Mouse (Mus musculus): ENCODE results near the gene Mdh1. TPM values are rescaled to one million over a fixed set of nuclear protein-coding genes. Genes with fewer than 3 reads are reported as not detected.

Gene Mdh1
- total and polyA plus RNA-seq, 3 experiments = 174 to 329 (median 175) TPM

DNA sequence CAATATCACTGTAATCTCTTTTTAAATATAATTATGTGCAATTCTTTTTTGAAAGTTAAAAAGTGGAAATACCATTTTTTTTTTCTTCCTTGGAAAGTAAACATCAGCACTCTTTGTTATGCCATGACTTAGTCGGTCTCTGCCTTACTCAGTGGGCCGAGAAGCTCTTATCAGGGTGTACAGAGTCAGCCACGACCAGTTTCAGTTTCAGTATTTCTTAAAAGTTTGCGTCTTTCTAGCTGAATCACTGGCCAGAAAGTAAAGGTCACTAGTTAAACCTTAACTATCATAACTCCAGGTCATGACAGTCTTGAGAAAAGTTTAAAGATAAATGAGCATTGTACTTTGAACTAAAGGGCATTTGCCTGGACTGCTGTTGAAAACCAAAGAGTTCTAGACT is 22.4 kb downstream of the Mdh1 start (continued):
- no peak for TF ChIP-seq NRF1 (IDR thresholded peaks at IDR 0.05; ENCODE audit: insufficient read depth, low read depth, low read length, poor library complexity, severe bottlenecking)
- TF ChIP-seq CTCF (IDR thresholded peaks at IDR 0.05 in 2 of 3, conservative IDR thresholded peaks at IDR 0.05 in 1 of 3; ENCODE audit: control insufficient read depth in 1 of 3, insufficient read depth in 1 of 3, low read depth in 2 of 3, low read length in 3 of 3, poor library complexity in 1 of 3, severe bottlenecking in 1 of 3) = no peak
- TF ChIP-seq POLR2AphosphoS2 (IDR thresholded peaks at IDR 0.05; ENCODE audit: low read length) = no peak
- TF ChIP-seq GABPA (IDR thresholded peaks at IDR 0.05; ENCODE audit: low read depth, low read length) = no peak
- TF ChIP-seq CHD1 (IDR thresholded peaks at IDR 0.05; ENCODE audit: low read depth, low read length) = 0 out of 2 replicates have a peak, but pooled peaks have one; percentile 38
- no peak for TF ChIP-seq POLR2AphosphoS5 (IDR thresholded peaks at IDR 0.05; ENCODE audit: borderline replicate concordance, low read depth, low read length)
- no peak for TF ChIP-seq CHD2 (IDR thresholded peaks at IDR 0.05; ENCODE audit: low read length)
- TF ChIP-seq RAD21 (IDR thresholded peaks at IDR 0.05; ENCODE audit: low read depth, low read length) = no peak
- no peak for TF ChIP-seq SMC3 (IDR thresholded peaks at IDR 0.05; ENCODE audit: low read depth, low read length)
- no peak; the same call in 1 of the 2 replicates for TF ChIP-seq TBP (IDR thresholded peaks at IDR 0.05; ENCODE audit: low read depth, low read length)
- TF ChIP-seq MXI1 (IDR thresholded peaks at IDR 0.05; ENCODE audit: low read depth, low read length) = no peak; the same call in 1 of the 2 replicates
- no peak for TF ChIP-seq E2F4 (IDR thresholded peaks at IDR 0.05; ENCODE audit: borderline replicate concordance, low read depth, low read length)
- no peak for TF ChIP-seq JUND (IDR thresholded peaks at IDR 0.05; ENCODE audit: low read depth, low read length)
- TF ChIP-seq MAX (IDR thresholded peaks at IDR 0.05; ENCODE audit: low read length) = 0 out of 2 replicates have a peak, but pooled peaks have one; percentile 4
- TF ChIP-seq ZC3H11A (IDR thresholded peaks at IDR 0.05; ENCODE audit: low read depth, low read length) = no peak
- peak; percentile 93 for TF ChIP-seq ETS1 (IDR thresholded peaks at IDR 0.05; ENCODE audit: low read depth, low read length)
- TF ChIP-seq SIN3A (IDR thresholded peaks at IDR 0.05; ENCODE audit: low read length) = peak; percentile 83
- TF ChIP-seq HCFC1 (IDR thresholded peaks at IDR 0.05; ENCODE audit: low read depth, low read length) = no peak; the same call in 1 of the 2 replicates
- TF ChIP-seq NELFE (IDR thresholded peaks at IDR 0.05; ENCODE audit: low read depth, low read length) = peak; percentile 46; the same call in 1 of the 2 replicates
- no peak for TF ChIP-seq ELF1 (IDR thresholded peaks at IDR 0.05; ENCODE audit: low read depth, low read length)
- TF ChIP-seq BHLHE40 (IDR thresholded peaks at IDR 0.05; ENCODE audit: borderline replicate concordance, low read depth, low read length) = no peak
- TF ChIP-seq MAZ (IDR thresholded peaks at IDR 0.05; ENCODE audit: low read depth, low read length) = no peak
- no peak for TF ChIP-seq UBTF (IDR thresholded peaks at IDR 0.05; ENCODE audit: borderline replicate concordance, insufficient read depth, low read depth, low read length)

DNA sequence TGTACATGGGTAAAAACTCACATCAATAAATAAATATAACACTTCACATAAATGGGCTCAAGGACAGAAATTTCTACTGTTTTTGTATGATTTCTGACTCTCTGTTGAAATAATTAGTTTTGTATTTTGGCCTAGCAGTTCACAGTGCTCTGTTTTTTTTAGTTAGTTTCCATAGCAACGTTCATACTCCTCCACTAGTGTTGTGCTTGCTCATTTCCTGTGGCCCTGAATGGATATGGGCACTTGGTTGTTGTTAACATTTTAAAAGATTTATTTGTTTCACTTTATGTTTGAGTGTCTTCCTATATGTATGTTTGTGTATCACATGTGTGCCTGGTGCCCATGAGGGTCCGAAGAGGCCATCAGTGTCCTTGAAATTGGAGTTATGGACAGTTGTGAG is 23.1 kb downstream of the Mdh1 start:
- H3K4me1 ChIP-seq (ENCODE audit: control insufficient read depth in 1 of 2, insufficient read depth in 2 of 2, low read length in 2 of 2) = peaks cover 13 to 16% of the 10 kb centered on the region in 2 experiments
- no peaks in the 10 kb centered on the region for H3K27me3 ChIP-seq (ENCODE audit: control insufficient read depth in 1 of 2, insufficient read depth in 2 of 2, low read length in 2 of 2)
- H3K79me2 ChIP-seq (ENCODE audit: control insufficient read depth, insufficient read depth, low read length, poor library complexity) = no peaks in the 10 kb centered on the region
- H3K4me3 ChIP-seq (ENCODE audit: control insufficient read depth in 1 of 2, insufficient read depth in 1 of 2, low read depth in 2 of 2, low read length in 2 of 2) = peak overlapping the region; percentile 17 to 68; a peak in 3 of 4 replicates
- H3K9me3 ChIP-seq (replicated peaks; ENCODE audit: insufficient read depth, low read length) = no peaks in the 10 kb centered on the region
- TF ChIP-seq SMC3 (IDR thresholded peaks at IDR 0.05; ENCODE audit: low read depth, low read length) = no peak
- no peak for TF ChIP-seq SIN3A (IDR thresholded peaks at IDR 0.05; ENCODE audit: low read length)
- no peak for TF ChIP-seq GATA1 (IDR thresholded peaks at IDR 0.05; ENCODE audit: low read depth, low read length)
- TF ChIP-seq MAZ (IDR thresholded peaks at IDR 0.05; ENCODE audit: low read depth, low read length) = no peak
- no peak for TF ChIP-seq BHLHE40 (IDR thresholded peaks at IDR 0.05; ENCODE audit: borderline replicate concordance, low read depth, low read length)
- no peak for TF ChIP-seq ZC3H11A (IDR thresholded peaks at IDR 0.05; ENCODE audit: low read depth, low read length)
- no peak for TF ChIP-seq NRF1 (IDR thresholded peaks at IDR 0.05; ENCODE audit: insufficient read depth, low read depth, low read length, poor library complexity, severe bottlenecking)
- 0 out of 2 replicates have a peak, but pooled peaks have one; percentile 17 for TF ChIP-seq ETS1 (IDR thresholded peaks at IDR 0.05; ENCODE audit: low read depth, low read length)
- TF ChIP-seq TAL1 (IDR thresholded peaks at IDR 0.05; ENCODE audit: low read length) = no peak
- TF ChIP-seq CHD1 (IDR thresholded peaks at IDR 0.05; ENCODE audit: low read depth, low read length) = no peak
- no peak for TF ChIP-seq MXI1 (IDR thresholded peaks at IDR 0.05; ENCODE audit: low read depth, low read length)
- no peak for TF ChIP-seq POLR2AphosphoS5 (IDR thresholded peaks at IDR 0.05; ENCODE audit: borderline replicate concordance, low read depth, low read length)
- TF ChIP-seq ZNF384 (IDR thresholded peaks at IDR 0.05; ENCODE audit: low read depth, low read length) = peak; percentile 83
- no peak for TF ChIP-seq UBTF (IDR thresholded peaks at IDR 0.05; ENCODE audit: borderline replicate concordance, insufficient read depth, low read depth, low read length)
- TF ChIP-seq ZKSCAN1 (IDR thresholded peaks at IDR 0.05; ENCODE audit: low read depth, low read length) = no peak
- no peak for TF ChIP-seq TBP (IDR thresholded peaks at IDR 0.05; ENCODE audit: low read depth, low read length)
- no peak for TF ChIP-seq HCFC1 (IDR thresholded peaks at IDR 0.05; ENCODE audit: low read depth, low read length)
- H3K9ac ChIP-seq (ENCODE audit: control insufficient read depth, low read depth, low read length, poor library complexity, severe bottlenecking) = peak overlapping the region; percentile 28; the same call in 1 of the 2 replicates
- peak; percentile 62 for DNase-seq (ENCODE audit: low read depth, low spot score)
- peaks cover 0 to 34% of the 10 kb centered on the region in 2 experiments; a peak in 2 of 4 replicates for H3K36me3 ChIP-seq (ENCODE audit: control insufficient read depth in 1 of 2, insufficient read depth in 2 of 2, low read length in 2 of 2)
- H3K27ac ChIP-seq (ENCODE audit: control insufficient read depth, low read depth, low read length) = peak overlapping the region; percentile 51

Data from MEL (cell line).